Mouse (Mus musculus) ovary, adult 10 weeks (tissue): Measurements from ENCODE around the gene Metap2. TPM values are rescaled to one million over a fixed set of nuclear protein-coding genes. Genes with fewer than 3 reads are reported as not detected.

Experiments used
- polyA plus RNA-seq: library from polyadenylated mRNA; stranded (reverse); fragments of 350-450 nt; fragmentation: Illumina TruSeq; extraction: RNeasy Lipid Tissue Mini Kit (QIAGEN cat#74804); gene quantifications from one replicate; pipeline ENCODE4 v1.2.3, GENCODE M21; 2014

Metap2 gene
- 494 TPM for polyA plus RNA-seq

GRCm38 (mm10) chr10:93897043-93897646 lies at the start of gene Metap2:
Gene Metap2, minus strand, starts transcription at chr10:93897093.

DNA sequence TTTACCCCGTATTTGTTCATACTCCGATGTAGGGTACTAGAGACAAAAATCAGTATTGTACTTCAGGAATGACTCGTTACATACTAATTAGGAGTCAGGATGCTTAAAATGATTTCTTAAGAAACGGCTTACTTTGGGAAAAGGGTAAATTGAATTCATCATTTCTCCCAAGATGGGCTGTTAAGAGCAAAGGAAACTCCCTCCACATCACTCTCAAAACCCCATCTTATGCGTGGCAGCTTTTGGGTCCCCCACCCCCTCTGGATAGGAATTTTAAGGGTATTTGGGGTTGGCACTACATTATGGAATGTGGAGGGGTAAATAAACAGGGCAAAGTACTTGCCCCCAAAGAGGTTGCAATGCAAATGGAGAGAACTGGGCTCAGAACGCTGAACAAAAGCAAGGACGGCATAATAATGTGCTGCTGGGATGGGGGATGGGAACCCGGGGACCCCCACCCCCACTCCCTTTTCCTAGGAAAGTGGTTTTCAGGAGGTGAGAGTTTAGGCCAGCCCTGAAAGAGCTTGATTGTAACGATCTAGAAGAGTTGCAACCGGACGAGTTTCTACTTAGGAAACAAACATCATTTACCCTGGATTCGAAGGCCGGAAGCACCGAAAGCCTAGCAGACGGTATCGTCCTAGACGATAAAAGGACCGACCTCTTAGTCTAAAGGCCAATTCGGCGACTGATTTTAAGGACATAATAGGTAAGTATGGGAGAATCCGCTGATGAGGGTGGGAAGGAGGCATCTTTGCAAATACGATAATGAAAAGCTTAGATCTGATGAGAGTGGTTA lies 65.8 kb downstream of the Metap2 start, which contains the start of gene Usp44:
Usp44 (plus strand) TSS at position 625 of the 799 bp plus-strand sequence.

Other genes starting within 250 kb of the Metap2 start
- gene Usp44, start 65.5 kb downstream of the Metap2 start, polyA plus RNA-seq = not detected
- 11.6 TPM for gene Vezt, start 138.7 kb upstream of the Metap2 start, polyA plus RNA-seq
- gene Fgd6, start 138.9 kb upstream of the Metap2 start, polyA plus RNA-seq = 7.5 TPM